Mouse (Mus musculus): ENCODE data around the gene Zbtb22. TPM values are rescaled to one million over a fixed set of nuclear protein-coding genes. Genes with fewer than 3 reads are reported as not detected.

The Zbtb22 gene
- polyA plus RNA-seq (2012; rRNA removed), result 10.9 and 11.4 TPM in 2 replicates

GRCm38 (mm10) chr17:33915671-33916250, at the start of gene Zbtb22, which contains the start of gene Tapbp:
Zbtb22 (plus strand) TSS chr17:33915904.
Tapbp (plus strand) TSS chr17:33915899.

DNA sequence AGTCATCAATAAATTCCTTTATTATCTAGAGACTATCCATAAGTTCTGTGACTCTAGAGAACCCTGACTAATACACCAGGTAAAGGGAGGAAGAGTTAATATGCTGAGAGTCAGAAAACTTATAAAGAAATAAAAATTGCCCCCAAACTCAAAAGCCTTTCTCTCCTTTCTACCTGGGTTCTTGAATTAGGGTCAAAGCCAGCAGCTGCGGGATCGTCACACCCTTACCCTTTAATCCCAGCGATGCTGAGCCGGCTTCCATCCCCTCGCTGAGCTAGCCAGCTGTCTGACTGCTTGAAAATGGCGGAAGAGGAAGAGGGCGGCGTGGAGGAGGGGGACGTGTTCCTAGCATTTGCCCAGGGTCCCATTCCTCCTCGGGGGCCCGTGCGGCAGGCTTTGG, 42.2 kb upstream of the Zbtb22 start, which contains the start of gene Gm7029:
Gene Gm7029, plus strand, starts transcription at position 301 of the 400 bp plus-strand sequence.

DNA sequence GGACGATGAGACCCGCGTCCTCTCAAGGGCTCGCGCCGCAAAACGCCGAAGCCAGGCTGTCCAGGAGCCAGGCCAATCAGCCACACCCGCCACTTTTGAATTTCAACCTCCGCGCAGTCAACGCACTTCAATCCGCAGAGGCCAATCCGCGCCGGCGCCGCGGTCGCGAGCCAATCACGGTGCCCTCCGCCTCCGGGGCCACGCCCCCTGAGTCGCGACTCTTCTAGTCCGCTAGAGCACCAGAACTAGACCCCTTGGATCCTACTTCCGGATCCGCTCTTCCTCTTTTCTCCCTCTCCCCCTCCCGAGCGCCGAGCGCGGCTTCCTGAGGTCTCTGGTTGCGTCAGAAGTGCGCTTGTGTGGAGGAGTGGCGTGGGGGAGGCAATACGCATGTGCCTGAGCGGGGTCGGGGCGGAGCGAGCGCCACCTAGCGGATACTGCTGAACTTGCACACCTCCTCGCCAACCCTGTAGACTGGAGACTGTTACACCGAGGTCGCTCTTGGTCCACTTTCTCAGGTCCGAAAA, 25.1 kb upstream of the Zbtb22 start, which contains the start of gene Kifc1:
Gene Kifc1, minus strand, starts transcription at position 129 of the 527 bp plus-strand sequence.

GRCm38 (mm10) chr17:33904835-33905234, 10.9 kb upstream of the Zbtb22 start, which contains the start of gene Platr17:
Platr17 (plus strand) TSS chr17:33905135.

DNA sequence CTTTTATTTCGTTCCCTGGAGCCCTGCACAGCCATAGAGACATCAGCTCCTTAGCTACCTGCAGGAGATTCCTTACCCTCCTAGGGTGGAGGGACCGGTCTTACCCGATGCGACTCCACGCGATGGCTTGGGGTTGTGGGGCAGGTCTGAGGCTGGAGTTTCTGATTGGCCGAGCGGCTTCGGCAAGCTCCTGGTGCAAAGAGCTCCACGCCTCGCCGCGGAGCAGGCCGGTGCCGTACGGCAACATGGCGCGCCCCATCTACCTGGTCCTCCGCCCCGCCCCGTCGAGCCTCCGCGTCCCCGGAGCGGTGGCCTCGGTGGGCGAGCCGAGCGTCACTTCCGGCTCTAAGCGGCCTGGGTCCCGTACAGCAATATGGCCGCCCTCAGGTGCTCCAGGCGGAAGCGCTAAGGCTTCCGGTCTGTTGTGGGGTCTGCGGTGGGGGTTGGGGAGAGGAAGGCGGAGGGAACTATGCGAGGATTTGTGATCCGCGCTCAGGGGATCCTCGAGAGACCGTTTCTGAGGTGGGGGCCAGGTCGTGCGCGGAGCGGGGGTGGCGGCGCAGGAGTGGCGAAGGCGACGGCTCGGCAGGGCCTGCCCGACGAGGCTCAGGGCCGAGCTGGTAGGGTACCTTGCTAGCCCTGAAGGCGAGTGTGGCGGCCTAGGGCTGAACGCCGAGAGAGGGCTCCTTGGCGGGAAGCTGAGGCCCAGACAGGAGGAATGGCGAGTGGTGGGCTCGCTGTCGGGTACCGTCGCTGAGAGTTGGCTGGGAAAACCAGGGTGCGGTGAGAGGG, 6.4 kb upstream of the Zbtb22 start, which contains the start of gene Daxx:
Gene Daxx, plus strand, starts transcription at position 338 of the 792 bp plus-strand sequence.

DNA sequence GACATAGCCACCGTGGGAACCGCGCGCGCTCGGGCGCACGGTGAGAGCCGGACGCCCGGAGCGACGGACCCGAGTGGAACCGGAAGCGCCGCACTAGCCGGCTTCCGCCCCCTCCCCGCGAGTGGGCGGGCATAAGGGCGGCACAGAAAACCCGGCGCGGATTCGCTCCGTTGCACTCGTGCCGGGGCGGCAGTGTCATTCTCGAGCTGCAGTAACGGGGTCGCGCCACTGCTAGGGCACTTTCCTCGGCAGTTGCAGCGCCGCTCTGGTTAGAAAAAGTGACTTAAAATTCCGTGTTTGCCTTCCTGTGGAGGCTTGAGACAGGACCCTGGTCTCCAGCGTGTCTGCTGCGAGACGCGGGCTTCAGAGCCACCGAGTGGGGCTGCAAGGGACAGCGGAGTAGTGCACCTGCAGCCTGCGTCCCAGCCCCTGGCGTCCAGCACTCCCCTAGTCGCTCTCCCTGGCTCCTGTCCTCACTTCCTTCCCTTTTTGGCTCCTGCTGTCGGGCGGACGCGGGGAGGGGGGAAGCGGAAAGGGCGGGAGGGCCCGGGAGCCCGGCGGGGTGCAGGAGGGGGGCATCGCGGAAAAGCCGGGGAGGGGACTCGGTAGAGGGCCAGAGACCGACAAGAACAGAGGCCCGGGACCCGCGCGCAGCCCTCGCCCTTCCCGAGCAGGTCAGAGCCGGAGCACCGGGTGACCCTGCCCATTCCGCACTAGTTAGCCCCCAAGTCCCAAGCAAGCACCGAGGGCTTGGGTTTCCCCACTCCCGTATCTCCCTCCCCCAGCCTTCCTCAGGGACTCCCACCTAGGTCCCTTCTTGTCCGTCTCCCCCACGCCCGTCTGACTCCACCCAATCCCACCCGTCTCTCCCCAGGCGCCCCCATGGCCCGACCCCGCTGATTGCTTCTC, 13.9 kb downstream of the Zbtb22 start, which contains the start of gene Rgl2:
Gene Rgl2, plus strand, starts transcription at position 173 of the 909 bp plus-strand sequence.

GRCm38 (mm10) chr17:33940206-33940805, 24.6 kb downstream of the Zbtb22 start, which contains the start of the genes Pfdn6 and Wdr46:
Pfdn6 (minus strand) TSS chr17:33940343.
Wdr46 (plus strand) TSS chr17:33940660.

GRCm38 (mm10) chr17:33951021-33951946, 35.6 kb downstream of the Zbtb22 start, which contains the start of gene B3galt4:
B3galt4 (minus strand) TSS chr17:33951488.

GRCm38 (mm10) chr17:33955555-33956214, 40.0 kb downstream of the Zbtb22 start, which contains the start of the genes Vps52 and Rps18:
Vps52 (plus strand) TSS chr17:33955812.
Rps18 (minus strand) TSS chr17:33956001.

Other genes starting within 250 kb of the Zbtb22 start
- 158 and 161 TPM in 2 replicates for gene Hnrnpm, start 229.0 kb upstream of the Zbtb22 start, polyA plus RNA-seq (2012; rRNA removed)
- 133 and 171 TPM in 2 replicates for gene March2, start 197.2 kb upstream of the Zbtb22 start, polyA plus RNA-seq (2012; rRNA removed)
- 84.2 and 94.7 TPM in 2 replicates for gene Rab11b, start 155.4 kb upstream of the Zbtb22 start, polyA plus RNA-seq (2012; rRNA removed)
- gene Angptl4, start 134.1 kb upstream of the Zbtb22 start, polyA plus RNA-seq (2012; rRNA removed), result 5.3 and 6.5 TPM in 2 replicates
- 7.5 and 8.2 TPM in 2 replicates for gene Kank3, start 105.4 kb upstream of the Zbtb22 start, polyA plus RNA-seq (2012; rRNA removed)
- 798 and 847 TPM in 2 replicates for gene Rps28, start 91.3 kb upstream of the Zbtb22 start, polyA plus RNA-seq (2012; rRNA removed)
- gene Ndufa7, start 91.3 kb upstream of the Zbtb22 start, polyA plus RNA-seq (2012; rRNA removed), result 125 and 147 TPM in 2 replicates
- gene Cd320, start 72.8 kb upstream of the Zbtb22 start, polyA plus RNA-seq (2012; rRNA removed), result 6.8 TPM in 2 replicates
- gene Gm7029, start 42.1 kb upstream of the Zbtb22 start, polyA plus RNA-seq (2012; rRNA removed), result not detected in 2 replicates
- gene Kifc1, start 25.2 kb upstream of the Zbtb22 start, polyA plus RNA-seq (2012; rRNA removed), result 37.2 and 40.2 TPM in 2 replicates
- 0.45 and 0.64 TPM in 2 replicates for gene Platr17, start 10.8 kb upstream of the Zbtb22 start, polyA plus RNA-seq (2012; rRNA removed)
- gene Daxx, start 6.5 kb upstream of the Zbtb22 start, polyA plus RNA-seq (2012; rRNA removed), result 13.5 and 16.7 TPM in 2 replicates
- 8.7 and 12.3 TPM in 2 replicates for gene Tapbp, start within 50 bp of the Zbtb22 start, polyA plus RNA-seq (2012; rRNA removed)
- 15.3 and 15.4 TPM in 2 replicates for gene Rgl2, start 13.6 kb downstream of the Zbtb22 start, polyA plus RNA-seq (2012; rRNA removed)
- gene Pfdn6, start 24.4 kb downstream of the Zbtb22 start, polyA plus RNA-seq (2012; rRNA removed), result 72.9 and 74.1 TPM in 2 replicates
- 17.6 and 21.4 TPM in 2 replicates for gene Wdr46, start 24.8 kb downstream of the Zbtb22 start, polyA plus RNA-seq (2012; rRNA removed)
- gene B3galt4, start 35.6 kb downstream of the Zbtb22 start, polyA plus RNA-seq (2012; rRNA removed), result 1.0 and 1.2 TPM in 2 replicates
- 15.7 and 18.1 TPM in 2 replicates for gene Vps52, start 39.9 kb downstream of the Zbtb22 start, polyA plus RNA-seq (2012; rRNA removed)
- 1,154 and 1,315 TPM in 2 replicates for gene Rps18, start 40.1 kb downstream of the Zbtb22 start, polyA plus RNA-seq (2012; rRNA removed)
- 115 and 137 TPM in 2 replicates for gene H2-K1, start 84.4 kb downstream of the Zbtb22 start, polyA plus RNA-seq (2012; rRNA removed)
- 9.6 and 10.5 TPM in 2 replicates for gene Ring1, start 108.8 kb downstream of the Zbtb22 start, polyA plus RNA-seq (2012; rRNA removed)
- gene H2-Ke6, start 112.2 kb downstream of the Zbtb22 start, polyA plus RNA-seq (2012; rRNA removed), result 28.0 and 29.0 TPM in 2 replicates
- 27.2 and 30.7 TPM in 2 replicates for gene Slc39a7, start 115.8 kb downstream of the Zbtb22 start, polyA plus RNA-seq (2012; rRNA removed)
- gene Rxrb, start 115.9 kb downstream of the Zbtb22 start, polyA plus RNA-seq (2012; rRNA removed), result 15.0 and 18.0 TPM in 2 replicates
- gene Col11a2, start 123.5 kb downstream of the Zbtb22 start, polyA plus RNA-seq (2012; rRNA removed), result 0.27 and 0.33 TPM in 2 replicates
- 0.32 and 0.41 TPM in 2 replicates for gene H2-Oa, start 176.4 kb downstream of the Zbtb22 start, polyA plus RNA-seq (2012; rRNA removed)
- gene H2-DMa, start 203.6 kb downstream of the Zbtb22 start, polyA plus RNA-seq (2012; rRNA removed), result 2.2 and 3.2 TPM in 2 replicates
- gene Brd2, start 206.7 kb downstream of the Zbtb22 start, polyA plus RNA-seq (2012; rRNA removed), result 53.0 and 53.8 TPM in 2 replicates
- gene H2-DMb2, start 227.4 kb downstream of the Zbtb22 start, polyA plus RNA-seq (2012; rRNA removed), result 0.18 and 0.41 TPM in 2 replicates
- gene H2-DMb1, start 237.2 kb downstream of the Zbtb22 start, polyA plus RNA-seq (2012; rRNA removed), result 0.68 and 1.0 TPM in 2 replicates

Measured in liver, embryonic 14 days (tissue).